Mouse (Mus musculus) gastrocnemius, postnatal 14 days (tissue): ENCODE data around the gene Sdhb. TPM values are rescaled to one million over a fixed set of nuclear protein-coding genes. Genes with fewer than 3 reads are reported as not detected.

Experiments used
- DNase-seq: peaks from one replicate; pipeline ENCODE4 v3.0.0; 2021; ENCODE audit warnings: mixed read lengths
- intact Hi-C: fragments of 180-260 bp; cut with DNase I; formaldehyde crosslinking; loops from one replicate; pipeline ENCODE4 v1.15.1; 2025; ENCODE audit warnings: low total_unique reads
- total RNA-seq, 2 experiments: library from RNA; stranded (reverse); gene quantifications; 2 replicates each; pipeline ENCODE4 v1.2.3; 2021

The Sdhb gene
- total RNA-seq, 2 experiments from 2014 or later: 480 to 609 TPM

GRCm38 (mm10) chr4:140996812-140997211, 35.8 kb downstream of the Sdhb start:
- intact Hi-C loops: no loop called here
- no peak for DNase-seq

DNA sequence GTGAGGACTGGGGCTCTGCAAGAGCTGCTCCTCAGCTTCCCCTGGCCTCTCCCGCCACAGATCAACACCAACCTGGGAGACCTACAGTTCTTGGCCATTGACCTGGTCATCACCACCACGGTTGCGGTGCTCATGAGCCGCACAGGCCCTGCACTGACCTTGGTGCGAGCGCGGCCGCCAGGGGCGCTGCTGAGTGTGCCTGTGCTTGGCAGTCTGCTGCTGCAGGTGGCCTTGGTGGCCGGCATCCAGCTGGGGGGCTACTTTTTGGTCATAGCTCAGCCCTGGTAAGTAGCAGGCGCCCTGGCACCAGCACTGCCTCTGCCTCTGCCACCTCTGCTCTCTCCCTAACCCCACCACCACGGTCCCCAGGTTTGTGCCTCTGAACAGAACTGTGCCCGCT, 45.0 kb downstream of the Sdhb start:
- intact Hi-C loops: no loop called here
- no peak for DNase-seq

- peak; percentile 68 for DNase-seq
- intact Hi-C loops: no loop called here
These were observed 47.0 kb downstream of the Sdhb start for GRCm38 (mm10) chr4:141008028-141008427.

DNA sequence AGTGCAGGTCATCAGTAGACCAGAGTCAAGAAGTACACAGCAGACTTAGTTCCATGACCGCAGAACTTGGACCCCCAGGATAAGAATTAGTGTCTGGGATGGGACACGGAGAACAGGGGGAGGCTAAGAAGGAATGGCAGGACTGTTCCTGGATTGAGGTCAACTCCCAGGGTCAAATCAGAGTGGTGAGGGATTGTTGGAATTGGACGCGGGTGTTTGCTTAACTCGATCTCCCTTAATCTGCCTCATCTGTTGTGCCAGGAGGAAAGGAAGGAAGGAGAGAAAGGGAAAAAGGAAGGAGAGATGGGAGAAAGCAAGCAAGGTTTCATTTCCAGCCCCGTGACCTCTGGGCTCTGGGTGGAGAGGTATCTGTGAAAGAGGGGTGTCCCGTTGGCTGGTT, 49.1 kb downstream of the Sdhb start, which contains the start of gene Mfap2:
TSS of gene Mfap2 (plus strand) at position 301 of the 400 bp plus-strand sequence.
- DNase-seq: no peak
- intact Hi-C loops: no loop called here

DNA sequence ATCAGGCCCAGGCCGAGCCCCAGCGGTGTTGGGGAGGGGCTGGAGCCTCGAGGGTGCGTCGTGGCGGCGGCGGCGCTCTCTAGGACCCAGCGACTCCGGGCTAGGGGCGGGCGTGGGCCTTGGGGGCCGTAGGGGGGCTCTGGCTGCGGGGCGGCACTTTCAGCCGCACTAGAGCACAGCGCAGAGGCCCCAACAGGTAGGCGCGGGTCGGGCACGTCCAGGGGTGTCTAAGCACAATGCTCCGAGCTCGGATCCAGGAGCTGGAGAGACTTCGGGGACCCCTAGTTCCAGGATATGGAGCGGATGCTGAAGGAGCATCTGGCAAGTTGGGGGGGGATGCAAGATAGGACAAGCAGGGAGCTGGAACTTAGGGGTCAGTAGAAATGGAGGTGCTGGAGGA, 49.5 kb downstream of the Sdhb start:
- DNase-seq: peak; percentile 62
- intact Hi-C loops: no loop called here

- peak; percentile 54 for DNase-seq
- intact Hi-C loops: no loop called here
These were observed 50.0 kb downstream of the Sdhb start for GRCm38 (mm10) chr4:141010941-141011429.

DNA sequence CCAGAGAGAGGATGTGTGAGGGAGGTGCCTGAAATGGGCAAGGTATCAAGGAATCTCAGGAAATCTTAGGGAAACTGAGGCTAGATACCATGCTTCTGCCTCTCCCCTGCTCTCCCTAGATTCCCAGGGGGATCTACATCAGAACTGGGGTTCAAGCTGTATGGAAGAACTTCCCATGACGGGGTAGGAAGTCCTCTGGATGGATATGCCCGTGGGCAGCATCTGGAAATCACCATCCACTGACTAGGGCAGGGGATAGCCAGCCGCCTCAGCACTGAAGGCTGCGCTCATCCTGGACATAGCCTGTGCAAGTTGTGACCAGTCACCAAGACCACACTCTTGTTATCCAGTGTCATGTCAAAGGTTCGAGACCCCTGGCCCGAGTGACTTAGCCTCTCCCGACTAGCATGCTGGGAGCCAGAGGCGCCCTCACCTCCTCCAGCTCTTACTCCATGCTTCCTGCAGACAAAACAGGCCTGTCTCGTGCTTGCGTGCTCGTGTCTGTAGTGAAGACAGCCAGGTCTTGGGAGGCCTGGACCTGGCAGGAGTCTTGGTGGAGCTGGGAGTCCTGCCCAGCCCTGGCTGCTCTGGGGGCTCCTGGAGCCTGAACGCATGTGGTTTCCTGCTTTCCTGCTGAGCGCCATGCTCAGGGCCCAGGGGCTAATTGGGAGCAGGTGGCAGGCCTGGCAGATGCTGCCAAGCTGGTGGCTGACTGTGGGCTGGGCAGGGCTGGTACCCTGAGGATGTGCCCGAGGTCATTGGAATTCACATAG, 50.7 kb downstream of the Sdhb start:
- intact Hi-C loops: no loop called here
- peak; percentile 62 for DNase-seq

- intact Hi-C loops: no loop called here
- DNase-seq: no peak
These were observed 51.6 kb downstream of the Sdhb start for GRCm38 (mm10) chr4:141012558-141012957.

- intact Hi-C loops: no loop called here
- no peak for DNase-seq
These were observed 53.1 kb downstream of the Sdhb start for GRCm38 (mm10) chr4:141014114-141014513.

- intact Hi-C loops: no loop called here
- no peak for DNase-seq
These were observed 53.9 kb downstream of the Sdhb start for GRCm38 (mm10) chr4:141014856-141015255.

DNA sequence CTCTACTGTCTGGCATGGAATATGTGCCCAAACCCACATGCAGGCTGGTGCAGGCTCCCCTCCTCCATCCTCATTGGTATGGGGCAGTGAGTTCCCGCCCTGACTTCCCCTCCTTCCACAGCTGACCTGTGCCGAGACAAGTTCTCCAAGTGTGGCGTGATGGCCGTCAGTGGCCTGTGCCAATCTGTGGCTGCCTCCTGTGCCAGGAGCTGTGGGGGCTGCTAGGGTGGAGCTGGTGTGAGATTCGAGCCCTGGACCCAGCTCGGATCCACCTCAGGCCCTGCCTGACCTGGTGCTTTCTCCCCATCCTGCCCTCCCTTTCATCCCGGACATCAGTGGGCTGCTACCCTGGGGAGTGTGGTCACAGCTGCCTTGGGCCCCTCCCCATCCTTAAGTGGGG, 54.4 kb downstream of the Sdhb start:
- no peak for DNase-seq

GRCm38 (mm10) chr4:141016311-141016710, 55.3 kb downstream of the Sdhb start:
- intact Hi-C loops: no loop called here
- peak; percentile 62 for DNase-seq

More for the DNA sequence above, 54.4 kb downstream of the Sdhb start:
- intact Hi-C loops: no loop called here

- DNase-seq: no peak
- intact Hi-C loops: no loop called here
These were observed 56.8 kb downstream of the Sdhb start for GRCm38 (mm10) chr4:141017657-141018436.

- no peak for DNase-seq
- intact Hi-C loops: no loop called here
These were observed 59.2 kb downstream of the Sdhb start for GRCm38 (mm10) chr4:141020220-141020619.

- intact Hi-C loops: no loop called here
- peak; percentile 69 for DNase-seq
These were observed 60.0 kb downstream of the Sdhb start for GRCm38 (mm10) chr4:141020811-141021613.

DNA sequence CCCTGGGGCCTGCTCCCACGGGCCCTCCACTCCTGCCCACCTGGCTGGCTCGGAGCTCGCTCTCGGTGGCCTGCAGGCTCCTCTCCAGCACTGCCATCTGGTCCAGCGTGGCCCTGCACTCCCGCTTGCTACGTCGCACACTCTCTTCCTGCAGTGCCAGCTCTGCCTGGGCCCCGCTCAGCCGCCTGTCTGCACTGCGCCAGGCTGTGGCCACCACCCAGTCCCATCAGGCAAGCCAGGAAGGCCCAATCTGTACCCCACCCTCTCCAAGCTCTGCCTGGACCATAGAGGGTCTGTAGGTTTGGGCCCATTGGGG, 60.6 kb downstream of the Sdhb start:
- no peak for DNase-seq
- intact Hi-C loops: no loop called here

DNA sequence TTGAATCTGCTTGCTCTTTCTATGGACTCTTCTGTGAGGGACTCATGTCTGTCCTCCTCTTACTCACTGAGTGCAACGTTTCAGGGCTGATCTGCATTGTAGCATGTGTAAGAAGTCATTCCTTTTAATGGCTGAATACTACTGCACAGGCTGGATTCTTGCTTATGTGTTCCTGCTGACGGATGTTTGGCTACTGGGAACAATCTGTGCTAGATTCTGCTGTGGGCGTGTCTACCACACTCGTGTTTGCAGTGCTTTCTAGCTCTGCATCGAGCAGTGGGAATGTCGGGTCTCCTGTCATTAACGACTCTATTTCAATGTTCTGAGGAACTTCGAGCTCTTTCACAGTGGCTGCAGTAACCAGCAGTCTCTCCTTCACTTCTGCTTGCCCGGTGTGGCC, 63.0 kb downstream of the Sdhb start:
- intact Hi-C loops: no loop called here

DNA sequence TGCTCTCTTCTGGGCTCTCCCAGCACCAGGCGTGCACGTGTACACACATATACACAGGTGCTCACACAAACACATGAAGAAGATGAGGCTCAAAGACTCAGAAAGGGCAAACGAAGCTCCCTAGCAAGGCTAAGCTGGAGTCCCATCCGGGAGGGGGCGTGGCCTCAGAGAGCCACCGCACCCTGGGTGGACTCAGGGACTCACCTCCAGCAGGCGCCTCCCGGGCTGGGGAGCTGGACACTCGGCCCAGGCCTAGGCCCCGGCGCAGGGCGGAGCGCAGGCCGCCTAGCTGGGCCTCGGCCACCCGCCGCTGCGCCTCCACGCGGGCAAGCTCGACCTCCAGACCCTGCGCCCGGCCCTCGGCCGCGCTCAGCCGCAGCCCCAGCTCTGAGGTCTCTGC, 64.0 kb downstream of the Sdhb start:
- intact Hi-C loops: no loop called here
- DNase-seq: no peak

More for the DNA sequence above, 63.0 kb downstream of the Sdhb start:
- DNase-seq: no peak
